Mouse (Mus musculus) lung, adult 2 months (tissue): Measurements from ENCODE around the gene Tnfaip8l2.

Source experiments
- CTCF ChIP-seq: fragments of 200-500 bp; IDR thresholded peaks from 2 replicates; pipeline ENCODE4 v1.5.1; 2011; ENCODE audit warnings: mild to moderate bottlenecking, low read length, control low read depth; ENCODE audit not compliant: insufficient read depth
- POLR2A ChIP-seq: fragments of 200-500 bp; IDR thresholded peaks from 2 replicates; pipeline ENCODE4 v1.6.1; 2011; ENCODE audit warnings: low read depth, mild to moderate bottlenecking, control low read depth, low read length, borderline replicate concordance; ENCODE audit errors: extremely low read depth

DNA sequence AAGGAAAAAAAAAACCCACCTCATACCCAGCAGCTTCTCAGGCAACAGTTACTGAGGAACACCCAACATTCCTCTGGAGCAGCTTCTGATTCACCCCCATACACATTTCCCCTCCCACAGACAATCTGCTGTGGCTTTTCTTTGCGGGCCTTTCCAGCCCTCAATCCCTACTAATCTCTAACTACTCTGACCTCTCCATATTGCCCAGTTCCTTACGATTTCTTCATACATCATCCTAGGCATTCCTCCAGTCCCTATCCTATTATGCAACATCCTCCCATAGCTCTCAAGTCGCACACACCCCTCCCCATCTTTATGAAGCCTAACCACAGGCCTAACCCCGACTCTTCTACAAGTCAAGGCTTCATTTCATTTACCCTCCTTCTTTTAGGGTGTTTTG is 37.0 kb downstream of the Tnfaip8l2 start:
- no peak for TF ChIP-seq POLR2A
- no peak for TF ChIP-seq CTCF
